Mouse (Mus musculus) ES-E14 (cell line): ENCODE measurements around the gene Dync1li2.

Experiments
- CHD2 ChIP-seq: IDR thresholded peaks from 2 replicates; pipeline ENCODE4 v1.6.1; 2014; ENCODE audit warnings: mild to moderate bottlenecking, low read depth, low read length, inconsistent platforms
- HCFC1 ChIP-seq: IDR thresholded peaks from 2 replicates; pipeline ENCODE4 v1.6.1; 2012; ENCODE audit warnings: low read length, inconsistent platforms, borderline replicate concordance; ENCODE audit not compliant: insufficient read depth
- MAFK ChIP-seq: IDR thresholded peaks from 2 replicates; pipeline ENCODE4 v1.6.1; 2014; ENCODE audit warnings: mild to moderate bottlenecking, low read depth, low read length, inconsistent platforms; ENCODE audit not compliant: insufficient read depth
- ZC3H11A ChIP-seq: IDR thresholded peaks from 2 replicates; pipeline ENCODE4 v1.6.1; 2012; ENCODE audit warnings: low read depth, mild to moderate bottlenecking, inconsistent platforms, low read length, borderline replicate concordance
- ZNF384 ChIP-seq: IDR thresholded peaks from 2 replicates; pipeline ENCODE4 v1.6.1; 2012; ENCODE audit warnings: low read depth, low read length, inconsistent platforms

DNA sequence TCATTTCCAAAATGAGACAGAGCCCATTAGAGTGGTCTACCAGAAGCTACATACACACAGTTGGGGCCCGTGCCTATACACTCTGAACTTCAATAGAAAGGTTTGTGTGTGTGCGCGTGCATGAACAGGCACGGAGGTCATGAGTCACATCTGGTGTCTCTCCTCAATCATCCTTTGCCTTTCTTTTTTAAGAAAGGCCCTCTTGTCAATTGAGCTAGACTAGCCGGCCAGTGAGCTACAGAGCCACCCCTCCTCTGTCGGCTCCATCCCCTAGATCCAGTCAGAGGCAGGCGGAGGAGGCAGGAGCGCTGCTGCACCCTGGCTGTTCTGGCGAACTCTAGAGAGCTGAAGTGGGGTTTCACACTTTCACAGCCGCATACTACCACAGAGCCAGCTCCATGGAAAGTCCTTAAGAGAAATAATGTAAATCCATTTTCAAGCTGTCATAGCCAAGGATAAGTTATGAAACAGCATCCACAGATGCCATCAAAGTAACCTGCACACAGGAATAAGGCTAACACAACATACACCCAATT, 63.5 kb downstream of the Dync1li2 start:
- no peak for TF ChIP-seq ZC3H11A
- TF ChIP-seq MAFK, result no peak
- TF ChIP-seq CHD2, result no peak
- no peak for TF ChIP-seq ZNF384
- TF ChIP-seq HCFC1, result no peak
